Mouse (Mus musculus): ENCODE data around the gene Shank3. TPM values are rescaled to one million over a fixed set of nuclear protein-coding genes. Genes with fewer than 3 reads are reported as not detected.

Shank3 gene
- polyA plus RNA-seq, 1 experiment = 8.2 TPM

DNA sequence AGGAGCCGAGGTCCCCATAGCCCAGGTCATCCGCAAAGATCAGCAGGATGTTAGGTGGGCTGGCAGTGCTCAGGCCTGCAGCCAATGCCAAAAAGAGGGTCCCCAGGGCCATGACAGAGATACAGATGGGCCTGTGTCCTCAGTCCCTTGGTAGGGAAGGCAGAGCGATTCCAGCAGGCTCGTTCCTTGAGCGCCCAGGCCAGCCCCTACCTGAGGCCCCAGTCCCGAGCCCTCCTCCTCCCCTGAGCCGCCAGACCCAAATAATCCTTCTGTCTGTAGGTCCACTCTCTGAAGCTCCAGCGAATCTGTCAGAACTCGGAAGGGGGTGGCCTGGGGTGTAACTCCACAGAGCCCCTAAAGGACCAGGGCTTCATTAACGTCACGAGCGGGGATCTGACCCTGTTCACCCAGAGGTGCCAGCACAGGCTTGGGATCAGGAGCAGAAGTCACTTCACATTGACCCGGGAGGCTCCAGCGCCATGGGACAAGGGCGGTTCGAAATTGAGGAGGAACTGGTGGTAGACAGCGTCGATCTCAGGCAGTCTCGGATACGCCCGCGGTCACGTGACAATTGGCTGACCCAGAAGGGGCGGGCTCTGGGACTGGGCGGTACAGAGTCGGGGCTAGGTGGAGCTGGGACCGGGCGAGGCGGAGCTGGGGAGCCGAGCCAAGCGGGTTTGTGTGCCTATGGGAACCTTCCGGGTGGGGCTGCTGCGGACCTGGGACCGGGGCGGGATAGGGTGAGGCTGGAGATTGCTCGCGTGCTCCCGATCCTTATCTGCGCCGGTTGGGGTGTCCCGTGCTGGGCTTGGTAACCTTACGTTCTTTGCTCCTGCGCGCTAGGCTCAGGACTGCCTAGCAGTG is 23.6 kb upstream of the Shank3 start:
- Histone ChIP-seq H3K27ac (ENCODE audit: control insufficient read depth, insufficient read depth, low read length) (0 out of 2 replicates have a peak overlapping the region, but pooled peaks have one; percentile 1), H3K36me3 (ENCODE audit: control insufficient read depth, insufficient read depth, low read length) (no peaks in the 10 kb centered on the region), H3K4me1 (replicated peaks; ENCODE audit: control insufficient read depth, insufficient read depth, low read length) (peaks cover 16% of the 10 kb centered on the region), H3K4me3 (ENCODE audit: control insufficient read depth, insufficient read depth, low read length) (peak overlapping the region; percentile 85), H3K27me3 (ENCODE audit: control insufficient read depth, insufficient read depth, low read length) (no peaks in the 10 kb centered on the region)
- peak; percentile 93 for DNase-seq
- TF ChIP-seq CTCF (IDR thresholded peaks at IDR 0.05; ENCODE audit: borderline replicate concordance, control insufficient read depth, extremely low read depth, insufficient read depth, low read length, poor library complexity) = no peak
- peak; percentile 70; the same call in 1 of the 2 replicates for TF ChIP-seq POLR2A (IDR thresholded peaks at IDR 0.05; ENCODE audit: control insufficient read depth, extremely low read depth, insufficient read depth, low read length, poor library complexity)
- 11% methylated on average over 44 of the region's 44 CpGs for WGBS

DNA sequence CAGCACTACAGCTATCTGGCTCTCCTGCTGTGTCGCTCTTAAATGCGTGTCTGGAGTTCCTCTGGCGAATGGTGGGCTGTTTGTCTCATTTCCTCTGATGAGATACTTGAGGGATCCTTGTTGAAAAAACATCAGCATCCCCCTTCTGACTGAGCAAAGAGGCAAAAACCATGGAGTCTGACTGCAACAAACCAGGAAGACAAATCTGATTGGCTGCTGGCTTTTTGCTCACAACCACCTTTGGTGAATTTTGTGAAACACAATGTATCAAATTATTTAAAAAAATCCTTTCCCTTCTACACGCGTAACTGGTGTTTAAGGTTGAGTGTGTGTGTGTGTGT is 23.0 kb upstream of the Shank3 start:
- Histone ChIP-seq H3K27ac (ENCODE audit: control insufficient read depth, insufficient read depth, low read length) (0 out of 2 replicates have a peak overlapping the region, but pooled peaks have one; percentile 1), H3K4me3 (ENCODE audit: control insufficient read depth, insufficient read depth, low read length) (peak overlapping the region; percentile 85), H3K27me3 (ENCODE audit: control insufficient read depth, insufficient read depth, low read length) (no peaks in the 10 kb centered on the region), H3K4me1 (replicated peaks; ENCODE audit: control insufficient read depth, insufficient read depth, low read length) (peaks cover 16% of the 10 kb centered on the region), H3K36me3 (ENCODE audit: control insufficient read depth, insufficient read depth, low read length) (no peaks in the 10 kb centered on the region)
- under 1% methylated on average over 5 of the region's 5 CpGs for WGBS
- TF ChIP-seq CTCF (IDR thresholded peaks at IDR 0.05; ENCODE audit: borderline replicate concordance, control insufficient read depth, extremely low read depth, insufficient read depth, low read length, poor library complexity) = no peak
- TF ChIP-seq POLR2A (IDR thresholded peaks at IDR 0.05; ENCODE audit: control insufficient read depth, extremely low read depth, insufficient read depth, low read length, poor library complexity) = no peak
- peak; percentile 31 for DNase-seq

DNA sequence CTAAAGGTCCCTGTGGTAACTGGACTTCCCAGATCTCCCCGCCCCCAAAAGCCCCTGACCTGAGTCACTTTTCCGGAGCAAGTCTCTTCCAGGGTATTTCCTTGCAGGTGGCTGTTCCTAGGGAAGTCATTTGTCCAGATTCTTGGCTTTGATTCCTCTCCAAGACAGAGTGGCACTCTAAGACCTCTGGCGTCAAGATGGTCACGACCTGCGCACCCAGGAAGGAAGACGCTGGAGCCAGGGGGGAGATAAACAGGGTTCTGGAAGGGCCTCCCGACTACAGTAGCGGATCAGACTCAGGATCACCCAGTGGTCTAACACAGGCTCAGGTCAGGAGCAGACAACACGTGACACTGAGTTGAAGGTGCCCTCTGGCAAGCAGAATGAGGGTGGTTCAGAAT is 22.3 kb upstream of the Shank3 start, which contains the start of gene Arsa:
Gene Arsa, minus strand, starts transcription at position 335 of the 401 bp plus-strand sequence.
- 87% methylated on average over 9 of the region's 9 CpGs for WGBS
- Histone ChIP-seq H3K4me1 (replicated peaks; ENCODE audit: control insufficient read depth, insufficient read depth, low read length) (peaks cover 16% of the 10 kb centered on the region), H3K4me3 (ENCODE audit: control insufficient read depth, insufficient read depth, low read length) (peak within 1 kb of the TSS; percentile 85), H3K27me3 (ENCODE audit: control insufficient read depth, insufficient read depth, low read length) (no peaks in the 10 kb centered on the region), H3K36me3 (ENCODE audit: control insufficient read depth, insufficient read depth, low read length) (no peaks in the 10 kb centered on the region), H3K27ac (ENCODE audit: control insufficient read depth, insufficient read depth, low read length) (0 out of 2 replicates have a peak within 1 kb of the TSS, but pooled peaks have one; percentile 1)
- TF ChIP-seq CTCF (IDR thresholded peaks at IDR 0.05; ENCODE audit: borderline replicate concordance, control insufficient read depth, extremely low read depth, insufficient read depth, low read length, poor library complexity) (no peak), POLR2A (IDR thresholded peaks at IDR 0.05; ENCODE audit: control insufficient read depth, extremely low read depth, insufficient read depth, low read length, poor library complexity) (no peak)
- no peak for DNase-seq

DNA sequence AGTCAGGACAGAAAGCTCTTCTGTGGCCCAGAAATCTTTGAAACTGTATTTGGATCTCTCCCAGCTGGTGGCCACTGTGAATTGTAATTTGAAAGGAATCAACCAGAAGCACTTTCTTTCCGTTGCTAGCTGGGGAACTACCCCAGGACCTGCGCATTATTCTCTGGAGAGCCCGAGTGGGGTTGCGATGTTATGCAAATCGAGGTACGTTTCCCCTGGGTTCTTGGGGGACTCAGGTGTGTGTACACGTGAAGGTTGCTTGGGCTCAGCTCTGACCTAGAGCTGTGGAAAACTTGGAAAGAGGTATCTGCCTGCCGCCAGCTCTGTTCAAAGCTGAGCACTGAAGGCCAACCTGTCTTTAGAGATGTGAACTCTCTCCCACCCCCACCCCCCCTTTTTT is 21.6 kb upstream of the Shank3 start:
- Histone ChIP-seq H3K4me1 (replicated peaks; ENCODE audit: control insufficient read depth, insufficient read depth, low read length) (peaks cover 16% of the 10 kb centered on the region), H3K36me3 (ENCODE audit: control insufficient read depth, insufficient read depth, low read length) (no peaks in the 10 kb centered on the region), H3K27ac (ENCODE audit: control insufficient read depth, insufficient read depth, low read length) (no peak overlapping the region), H3K4me3 (ENCODE audit: control insufficient read depth, insufficient read depth, low read length) (no peak overlapping the region), H3K27me3 (ENCODE audit: control insufficient read depth, insufficient read depth, low read length) (no peaks in the 10 kb centered on the region)
- WGBS = 87% methylated on average over 8 of the region's 8 CpGs
- no peak for DNase-seq
- TF ChIP-seq CTCF (IDR thresholded peaks at IDR 0.05; ENCODE audit: borderline replicate concordance, control insufficient read depth, extremely low read depth, insufficient read depth, low read length, poor library complexity) (no peak), POLR2A (IDR thresholded peaks at IDR 0.05; ENCODE audit: control insufficient read depth, extremely low read depth, insufficient read depth, low read length, poor library complexity) (no peak)

DNA sequence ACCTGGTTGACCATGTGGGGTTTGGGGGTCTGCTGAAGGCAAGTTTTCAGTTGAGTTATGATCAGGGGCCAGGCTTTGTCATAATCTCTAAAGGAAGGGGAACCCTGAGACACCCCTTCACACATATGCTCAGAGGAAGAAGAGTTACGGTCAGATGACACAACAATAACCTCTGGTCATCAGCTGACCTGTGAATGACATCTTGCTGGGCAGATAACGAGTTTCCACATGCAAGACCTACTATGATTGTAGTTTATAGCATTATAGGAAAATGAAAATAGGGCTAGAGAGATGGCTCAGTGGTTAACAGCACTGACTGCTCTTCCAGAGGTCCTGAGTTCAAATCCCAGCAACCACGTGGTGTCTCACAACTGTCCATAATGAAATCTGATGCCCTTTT is 20.8 kb upstream of the Shank3 start:
- Histone ChIP-seq H3K36me3 (ENCODE audit: control insufficient read depth, insufficient read depth, low read length) (no peaks in the 10 kb centered on the region), H3K4me3 (ENCODE audit: control insufficient read depth, insufficient read depth, low read length) (no peak overlapping the region), H3K4me1 (replicated peaks; ENCODE audit: control insufficient read depth, insufficient read depth, low read length) (peaks cover 16% of the 10 kb centered on the region), H3K27me3 (ENCODE audit: control insufficient read depth, insufficient read depth, low read length) (no peaks in the 10 kb centered on the region), H3K27ac (ENCODE audit: control insufficient read depth, insufficient read depth, low read length) (no peak overlapping the region)
- 93% methylated on average over 3 of the region's 3 CpGs for WGBS
- TF ChIP-seq CTCF (IDR thresholded peaks at IDR 0.05; ENCODE audit: borderline replicate concordance, control insufficient read depth, extremely low read depth, insufficient read depth, low read length, poor library complexity) = no peak
- no peak for TF ChIP-seq POLR2A (IDR thresholded peaks at IDR 0.05; ENCODE audit: control insufficient read depth, extremely low read depth, insufficient read depth, low read length, poor library complexity)
- no peak for DNase-seq

DNA sequence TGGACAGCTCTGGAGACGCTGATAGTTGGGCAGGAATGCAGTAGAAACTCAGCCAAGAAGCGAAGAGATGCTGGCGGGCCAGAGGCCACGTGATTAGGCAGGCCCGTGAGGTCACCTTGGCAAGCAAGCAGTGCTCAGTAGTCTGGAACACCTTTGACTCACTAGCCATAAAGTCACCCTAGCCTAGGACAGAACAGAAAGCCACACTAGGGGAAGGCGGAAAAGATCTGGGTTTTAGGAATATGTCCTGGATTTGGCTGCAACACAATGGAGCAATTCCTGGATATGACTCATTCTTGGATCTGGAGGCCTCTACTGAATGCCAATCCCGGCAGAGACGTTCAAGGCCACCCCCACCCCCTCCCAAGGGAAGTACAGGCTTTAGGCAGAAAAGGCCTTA is 18.8 kb upstream of the Shank3 start:
- WGBS = 91% methylated on average over 8 of the region's 8 CpGs
- no peaks in the 10 kb centered on the region for H3K36me3 ChIP-seq (ENCODE audit: control insufficient read depth, insufficient read depth, low read length)
- H3K4me3 ChIP-seq (ENCODE audit: control insufficient read depth, insufficient read depth, low read length) = no peak overlapping the region
- H3K4me1 ChIP-seq (replicated peaks; ENCODE audit: control insufficient read depth, insufficient read depth, low read length) = peaks cover 5% of the 10 kb centered on the region
- TF ChIP-seq CTCF (IDR thresholded peaks at IDR 0.05; ENCODE audit: borderline replicate concordance, control insufficient read depth, extremely low read depth, insufficient read depth, low read length, poor library complexity) (no peak), POLR2A (IDR thresholded peaks at IDR 0.05; ENCODE audit: control insufficient read depth, extremely low read depth, insufficient read depth, low read length, poor library complexity) (no peak)
- no peak for DNase-seq
- no peaks in the 10 kb centered on the region for H3K27me3 ChIP-seq (ENCODE audit: control insufficient read depth, insufficient read depth, low read length)
- no peak overlapping the region for H3K27ac ChIP-seq (ENCODE audit: control insufficient read depth, insufficient read depth, low read length)
